Mouse (Mus musculus) lung, postnatal 0 days (tissue): ENCODE measurements around the gene Tspan2. TPM values are rescaled to one million over a fixed set of nuclear protein-coding genes. Genes with fewer than 3 reads are reported as not detected.
A peak's percentile ranks its signal among the peaks of the same experiment; 100 is the strongest.

Experiments
- ATAC-seq: fragments of 200-750 bp; cut with Nextera tagmentation; 2 replicates; pipeline ENCODE4 v1.8.0; 2017; ENCODE audit warnings: moderate library complexity
- DNase-seq: peaks from one replicate; pipeline ENCODE4 v3.0.0-alpha.2; 2016; ENCODE audit warnings: low spot score
- H3K27ac ChIP-seq: fragments of 300-500 bp; sonication (generic); 2 replicates; pipeline ENCODE4 v1.5.1; 2014; ENCODE audit warnings: antibody characterized with exemption, mild to moderate bottlenecking, low read length, mixed read lengths
- H3K27me3 ChIP-seq: fragments of 300-500 bp; sonication (generic); replicated peaks from 2 replicates; pipeline ENCODE4 v1.6.1; 2014; ENCODE audit warnings: low read length, mixed read lengths; ENCODE audit not compliant: insufficient read depth
- H3K36me3 ChIP-seq: fragments of 300-500 bp; sonication (generic); 2 replicates; pipeline ENCODE4 v1.6.1; 2014; ENCODE audit warnings: low read length, mixed read lengths; ENCODE audit not compliant: insufficient read depth
- H3K4me1 ChIP-seq: fragments of 300-500 bp; sonication (generic); 2 replicates; pipeline ENCODE4 v1.6.1; 2014; ENCODE audit warnings: antibody characterized with exemption, low read depth, low read length, mixed read lengths; ENCODE audit not compliant: insufficient read depth
- H3K4me2 ChIP-seq: fragments of 300-500 bp; sonication (generic); replicated peaks from 2 replicates; pipeline ENCODE4 v1.6.1; 2014; ENCODE audit warnings: low read depth, mild to moderate bottlenecking, low read length, moderate library complexity, mixed read lengths
- H3K4me3 ChIP-seq: fragments of 300-500 bp; sonication (generic); 2 replicates; pipeline ENCODE4 v1.5.1; 2014; ENCODE audit warnings: low read depth, low read length
- H3K9ac ChIP-seq: fragments of 300-500 bp; sonication (generic); replicated peaks from 2 replicates; pipeline ENCODE4 v1.6.1; 2014; ENCODE audit warnings: low read depth, mild to moderate bottlenecking
- H3K9me3 ChIP-seq: fragments of 300-500 bp; sonication (generic); 2 replicates; pipeline ENCODE4 v1.6.1; 2016; ENCODE audit warnings: low read length, mixed read lengths
- CTCF ChIP-seq: IDR thresholded peaks from 2 replicates; pipeline ENCODE4 v1.5.1; 2016; ENCODE audit warnings: antibody characterized with exemption, mild to moderate bottlenecking
- EP300 ChIP-seq: IDR thresholded peaks from 2 replicates; pipeline ENCODE4 v1.6.1; 2016; ENCODE audit warnings: antibody characterized with exemption, mild to moderate bottlenecking, control low read depth
- WGBS: fragments of 180-500 bp; shearing (Covaris S2); extraction: QIAGEN DNeasy Blood & Tissue Kit; methylation state at CpG from one replicate; pipeline ENCODE4 v1.1.7; 2014; 5-methylcytosine and 5-hydroxymethylcytosine counted together
- polyA plus RNA-seq: library from polyadenylated mRNA; unstranded; fragments of >200 nt; fragmentation: Nextera tagmentation; extraction: Ambion mirVana; gene quantifications from 2 replicates; pipeline ENCODE4 v1.2.1, GENCODE M21; 2015

Tspan2 gene
- polyA plus RNA-seq, 1 experiment from 2014 or later = 86.9 TPM

GRCm38 (mm10) chr3:102752457-102752856, 18.1 kb downstream of the Tspan2 start:
- 0 out of 2 replicates have a peak, but pooled peaks cover 4% of the 10 kb centered on the region for H3K36me3 ChIP-seq
- H3K9me3 ChIP-seq = no peaks in the 10 kb centered on the region
- peaks cover 14% of the 10 kb centered on the region for H3K4me1 ChIP-seq
- 47% methylated on average over 5 of the region's 5 CpGs for WGBS
- no peaks in the 10 kb centered on the region for H3K27me3 ChIP-seq
- DNase-seq (peak; percentile 35), ATAC-seq (no peak)
- no peak overlapping the region for H3K9ac ChIP-seq
- TF ChIP-seq EP300 = no peak
- peak; percentile 32 for TF ChIP-seq CTCF
- H3K4me3 ChIP-seq = no peak overlapping the region
- peak overlapping the region; percentile 84 for H3K27ac ChIP-seq
- H3K4me2 ChIP-seq = no peak overlapping the region

GRCm38 (mm10) chr3:102755801-102756200, 21.5 kb downstream of the Tspan2 start:
- no peaks in the 10 kb centered on the region for H3K9me3 ChIP-seq
- H3K36me3 ChIP-seq = peaks cover 15% of the 10 kb centered on the region; the same call in 1 of the 2 replicates
- DNase-seq (peak; percentile 86), ATAC-seq (peak; percentile 65)
- H3K27me3 ChIP-seq = no peaks in the 10 kb centered on the region
- no peak overlapping the region for H3K9ac ChIP-seq
- H3K4me2 ChIP-seq = no peak overlapping the region
- 0% methylated on average over 1 of the region's 1 CpGs for WGBS
- peaks cover 5% of the 10 kb centered on the region for H3K4me1 ChIP-seq
- H3K4me3 ChIP-seq = no peak overlapping the region
- TF ChIP-seq CTCF = no peak
- peak; percentile 95 for TF ChIP-seq EP300
- peak overlapping the region; percentile 86 for H3K27ac ChIP-seq

GRCm38 (mm10) chr3:102757019-102757418, 22.7 kb downstream of the Tspan2 start:
- TF ChIP-seq CTCF (no peak), EP300 (no peak)
- Histone ChIP-seq H3K4me1 (peaks cover 5% of the 10 kb centered on the region), H3K9me3 (no peaks in the 10 kb centered on the region), H3K9ac (no peak overlapping the region), H3K36me3 (peaks cover 18% of the 10 kb centered on the region; the same call in 1 of the 2 replicates), H3K27me3 (no peaks in the 10 kb centered on the region), H3K4me2 (no peak overlapping the region), H3K27ac (peak overlapping the region; percentile 86), H3K4me3 (no peak overlapping the region)
- ATAC-seq (no peak), DNase-seq (no peak)
- WGBS = 63% methylated on average over 6 of the region's 6 CpGs

- Histone ChIP-seq H3K4me2 (no peak overlapping the region), H3K4me1 (peaks cover 5% of the 10 kb centered on the region), H3K9ac (no peak overlapping the region), H3K27me3 (no peaks in the 10 kb centered on the region), H3K27ac (no peak overlapping the region), H3K4me3 (no peak overlapping the region), H3K9me3 (no peaks in the 10 kb centered on the region), H3K36me3 (peaks cover 14% of the 10 kb centered on the region; the same call in 1 of the 2 replicates)
- 66% methylated on average over 3 of the region's 3 CpGs for WGBS
- ATAC-seq (no peak), DNase-seq (no peak)
- no peak for TF ChIP-seq EP300
- no peak for TF ChIP-seq CTCF
These were observed 25.9 kb downstream of the Tspan2 start for GRCm38 (mm10) chr3:102760236-102760635.

- H3K27me3 ChIP-seq = no peaks in the 10 kb centered on the region
- no peak for TF ChIP-seq CTCF
- TF ChIP-seq EP300 = no peak
- 27% methylated on average over 3 of the region's 3 CpGs for WGBS
- DNase-seq (no peak), ATAC-seq (no peak)
- H3K27ac ChIP-seq = no peak overlapping the region
- no peaks in the 10 kb centered on the region for H3K4me1 ChIP-seq
- H3K9ac ChIP-seq = no peak overlapping the region
- no peak overlapping the region for H3K4me2 ChIP-seq
- H3K36me3 ChIP-seq = peaks cover 14% of the 10 kb centered on the region
- H3K9me3 ChIP-seq = no peaks in the 10 kb centered on the region
- H3K4me3 ChIP-seq = no peak overlapping the region
These were observed 28.1 kb downstream of the Tspan2 start for GRCm38 (mm10) chr3:102762388-102762787.

- Histone ChIP-seq H3K27me3 (no peaks in the 10 kb centered on the region), H3K9ac (no peak overlapping the region), H3K36me3 (peaks cover 23% of the 10 kb centered on the region), H3K27ac (no peak overlapping the region), H3K9me3 (no peaks in the 10 kb centered on the region), H3K4me1 (no peaks in the 10 kb centered on the region), H3K4me2 (no peak overlapping the region), H3K4me3 (no peak overlapping the region)
- DNase-seq (no peak), ATAC-seq (no peak)
- WGBS = 28% methylated on average over 10 of the region's 10 CpGs
- 0 out of 2 replicates have a peak, but pooled peaks have one; percentile 6 for TF ChIP-seq CTCF
- no peak for TF ChIP-seq EP300
These were observed 29.5 kb downstream of the Tspan2 start for GRCm38 (mm10) chr3:102763713-102764400.
